Mouse (Mus musculus) hindbrain, embryonic 11.5 days (tissue): Measurements from ENCODE around the gene Dlk1. TPM values are rescaled to one million over a fixed set of nuclear protein-coding genes. Genes with fewer than 3 reads are reported as not detected.
"Not testable (repeated sequence)": the region's sequence is repeated elsewhere in the genome, so short reads cannot be mapped to it uniquely, and the experiment has no call there.

Experiments used
- ATAC-seq: fragments of 200-750 bp; cut with Nextera tagmentation; 2 replicates; pipeline ENCODE4 v1.8.0; 2017; ENCODE audit warnings: mild to moderate bottlenecking, moderate TSS enrichment, moderate library complexity; ENCODE audit not compliant: low FRiP score
- DNase-seq: peaks from one replicate; pipeline ENCODE4 v3.0.0-alpha.2; 2015; ENCODE audit warnings: low spot score
- H3K27ac ChIP-seq: fragments of 300-500 bp; sonication (generic); 2 replicates; pipeline ENCODE4 v1.5.1; 2014; ENCODE audit warnings: mild to moderate bottlenecking, low read depth, low read length
- H3K27me3 ChIP-seq: fragments of 300-500 bp; sonication (generic); 2 replicates; pipeline ENCODE4 v1.6.1; 2014; ENCODE audit warnings: mild to moderate bottlenecking, low read length, moderate library complexity, mixed read lengths; ENCODE audit not compliant: control insufficient read depth, insufficient read depth
- H3K36me3 ChIP-seq: fragments of 300-500 bp; sonication (generic); 2 replicates; pipeline ENCODE4 v1.6.1; 2014; ENCODE audit warnings: mild to moderate bottlenecking, low read length, moderate library complexity, mixed read lengths; ENCODE audit not compliant: control insufficient read depth, insufficient read depth
- H3K4me1 ChIP-seq: fragments of 300-500 bp; sonication (generic); replicated peaks from 2 replicates; pipeline ENCODE4 v1.6.1; 2014; ENCODE audit warnings: low read length, mixed read lengths; ENCODE audit not compliant: control insufficient read depth, insufficient read depth
- H3K4me2 ChIP-seq: fragments of 300-500 bp; sonication (generic); replicated peaks from 2 replicates; pipeline ENCODE4 v1.6.1; 2014; ENCODE audit warnings: mild to moderate bottlenecking, low read depth, low read length
- H3K4me3 ChIP-seq: fragments of 300-500 bp; sonication (generic); 2 replicates; pipeline ENCODE4 v1.5.1; 2014; ENCODE audit warnings: low read depth, low read length
- H3K9ac ChIP-seq: fragments of 300-500 bp; sonication (generic); 2 replicates; pipeline ENCODE4 v1.6.1; 2014; ENCODE audit warnings: low read depth, low read length
- H3K9me3 ChIP-seq: fragments of 300-500 bp; sonication (generic); 2 replicates; pipeline ENCODE4 v1.6.1; 2016; ENCODE audit warnings: low read length; ENCODE audit not compliant: control insufficient read depth
- WGBS: fragments of 180-500 bp; shearing (Covaris S2); extraction: QIAGEN DNeasy Blood & Tissue Kit; methylation state at CpG from one replicate; pipeline ENCODE4 v1.1.7; 2014; 5-methylcytosine and 5-hydroxymethylcytosine counted together
- polyA plus RNA-seq: library from polyadenylated mRNA; unstranded; fragments of >200 nt; fragmentation: Nextera tagmentation; extraction: Ambion mirVana; gene quantifications from 2 replicates; pipeline ENCODE4 v1.2.1, GENCODE M21; 2014

Dlk1 gene
- polyA plus RNA-seq, 1 experiment from 2014 or later: 77.7 TPM

- DNase-seq: no peak
- H3K9ac ChIP-seq: no peak overlapping the region
- H3K27ac ChIP-seq: no peak overlapping the region
Observed at GRCm38 (mm10) chr12:109458896-109459295, 6.3 kb downstream of the Dlk1 start.

GRCm38 (mm10) chr12:109459481-109460401, 7.1 kb downstream of the Dlk1 start:
- Histone ChIP-seq H3K4me3 (0 out of 2 replicates have a peak overlapping the region, but pooled peaks have one; percentile 4), H3K9ac (0 out of 2 replicates have a peak overlapping the region, but pooled peaks have one; percentile 8), H3K4me2 (peak overlapping the region; percentile 24; the same call in 1 of the 2 replicates), H3K9me3 (no peaks in the 10 kb centered on the region), H3K27me3 (peaks cover 45% of the 10 kb centered on the region), H3K27ac (no peak overlapping the region), H3K36me3 (no peaks in the 10 kb centered on the region), H3K4me1 (peaks cover 26% of the 10 kb centered on the region)
- peak; percentile 9 for DNase-seq
- 26% methylated on average over 48 of the region's 49 CpGs for WGBS
- ATAC-seq: peak; percentile 36; the same call in 1 of the 2 replicates

More at GRCm38 (mm10) chr12:109458896-109459295, 6.3 kb downstream of the Dlk1 start:
- WGBS: 17% methylated on average over 10 of the region's 10 CpGs
- no peak overlapping the region for H3K4me3 ChIP-seq
- peak; percentile 34; the same call in 1 of the 2 replicates for ATAC-seq
- H3K36me3 ChIP-seq: no peaks in the 10 kb centered on the region
- H3K4me1 ChIP-seq: peaks cover 26% of the 10 kb centered on the region
- no peak overlapping the region; the same call in 1 of the 2 replicates for H3K4me2 ChIP-seq
- H3K27me3 ChIP-seq: peaks cover 53% of the 10 kb centered on the region
- H3K9me3 ChIP-seq: no peaks in the 10 kb centered on the region

GRCm38 (mm10) chr12:109462594-109462993, 10.0 kb downstream of the Dlk1 start:
- no peak overlapping the region for H3K4me2 ChIP-seq
- no peak overlapping the region for H3K27ac ChIP-seq
- no peaks in the 10 kb centered on the region for H3K36me3 ChIP-seq
- peaks cover 24% of the 10 kb centered on the region for H3K27me3 ChIP-seq
- WGBS: 71% methylated on average over 10 of the region's 10 CpGs
- no peak overlapping the region for H3K9ac ChIP-seq
- peaks cover 14% of the 10 kb centered on the region for H3K4me1 ChIP-seq
- DNase-seq (no peak), ATAC-seq (no peak)
- no peaks in the 10 kb centered on the region for H3K9me3 ChIP-seq
- no peak overlapping the region for H3K4me3 ChIP-seq

- not testable (repeated sequence) for DNase-seq, H3K27me3 ChIP-seq, H3K36me3 ChIP-seq, H3K9ac ChIP-seq, H3K4me3 ChIP-seq, H3K4me2 ChIP-seq, H3K9me3 ChIP-seq, H3K4me1 ChIP-seq, ATAC-seq, H3K27ac ChIP-seq
- WGBS: 89% methylated on average over 4 of the region's 4 CpGs
Observed at GRCm38 (mm10) chr12:109467417-109467816, 14.8 kb downstream of the Dlk1 start.

- no peaks in the 10 kb centered on the region for H3K27me3 ChIP-seq
- 91% methylated on average over 8 of the region's 8 CpGs for WGBS
- no peak overlapping the region for H3K4me2 ChIP-seq
- H3K27ac ChIP-seq: no peak overlapping the region
- H3K9ac ChIP-seq: no peak overlapping the region
- H3K4me3 ChIP-seq: no peak overlapping the region
- DNase-seq: no peak
- no peaks in the 10 kb centered on the region for H3K36me3 ChIP-seq
- no peaks in the 10 kb centered on the region for H3K9me3 ChIP-seq
- H3K4me1 ChIP-seq: no peaks in the 10 kb centered on the region
- no peak for ATAC-seq
Observed at GRCm38 (mm10) chr12:109469793-109470192, 17.2 kb downstream of the Dlk1 start.

GRCm38 (mm10) chr12:109472627-109473026, 20.0 kb downstream of the Dlk1 start:
- no peak overlapping the region for H3K4me3 ChIP-seq
- H3K36me3 ChIP-seq: no peaks in the 10 kb centered on the region
- H3K4me1 ChIP-seq: no peaks in the 10 kb centered on the region
- H3K4me2 ChIP-seq: no peak overlapping the region
- DNase-seq: no peak
- WGBS: 87% methylated on average over 11 of the region's 11 CpGs
- H3K9me3 ChIP-seq: no peaks in the 10 kb centered on the region
- H3K27ac ChIP-seq: no peak overlapping the region
- H3K9ac ChIP-seq: no peak overlapping the region
- ATAC-seq: no peak
- H3K27me3 ChIP-seq: no peaks in the 10 kb centered on the region

- Histone ChIP-seq H3K9ac (no peak overlapping the region), H3K4me3 (no peak overlapping the region), H3K27ac (no peak overlapping the region), H3K27me3 (no peaks in the 10 kb centered on the region), H3K9me3 (no peaks in the 10 kb centered on the region), H3K36me3 (no peaks in the 10 kb centered on the region), H3K4me1 (no peaks in the 10 kb centered on the region), H3K4me2 (no peak overlapping the region)
- DNase-seq (no peak), ATAC-seq (no peak)
- 47% methylated on average over 6 of the region's 6 CpGs for WGBS
Observed at GRCm38 (mm10) chr12:109473575-109473976, 21.0 kb downstream of the Dlk1 start.

- 91% methylated on average over 9 of the region's 9 CpGs for WGBS
Observed at GRCm38 (mm10) chr12:109474187-109474606, 21.6 kb downstream of the Dlk1 start.

GRCm38 (mm10) chr12:109475501-109475900, 22.9 kb downstream of the Dlk1 start:
- DNase-seq (no peak), ATAC-seq (no peak)
- no peak overlapping the region for H3K4me3 ChIP-seq
- no peak overlapping the region for H3K9ac ChIP-seq
- no peak overlapping the region for H3K4me2 ChIP-seq
- no peak overlapping the region for H3K27ac ChIP-seq
- H3K36me3 ChIP-seq: no peaks in the 10 kb centered on the region
- no peaks in the 10 kb centered on the region for H3K9me3 ChIP-seq
- H3K4me1 ChIP-seq: no peaks in the 10 kb centered on the region
- 86% methylated on average over 4 of the region's 4 CpGs for WGBS
- no peaks in the 10 kb centered on the region for H3K27me3 ChIP-seq

More at GRCm38 (mm10) chr12:109474187-109474606, 21.6 kb downstream of the Dlk1 start:
- H3K9ac ChIP-seq: no peak overlapping the region
- H3K4me1 ChIP-seq: no peaks in the 10 kb centered on the region
- DNase-seq: no peak
- no peak overlapping the region for H3K27ac ChIP-seq
- H3K36me3 ChIP-seq: no peaks in the 10 kb centered on the region
- H3K9me3 ChIP-seq: no peaks in the 10 kb centered on the region
- no peak overlapping the region for H3K4me3 ChIP-seq
- no peaks in the 10 kb centered on the region for H3K27me3 ChIP-seq
- ATAC-seq: no peak
- H3K4me2 ChIP-seq: no peak overlapping the region
